Mouse (Mus musculus) 416B (cell line): ENCODE results near the gene Fancc.
A peak's percentile ranks its signal among the peaks of the same experiment; 100 is the strongest.

Source experiments
- DNase-seq: peaks from one replicate; pipeline ENCODE4 v3.0.0; 2011; ENCODE audit warnings: low read depth

The Fancc gene

GRCm38 (mm10) chr13:63260753-63261631, 236.1 kb downstream of the Fancc start:
- peak; percentile 63 for DNase-seq

DNA sequence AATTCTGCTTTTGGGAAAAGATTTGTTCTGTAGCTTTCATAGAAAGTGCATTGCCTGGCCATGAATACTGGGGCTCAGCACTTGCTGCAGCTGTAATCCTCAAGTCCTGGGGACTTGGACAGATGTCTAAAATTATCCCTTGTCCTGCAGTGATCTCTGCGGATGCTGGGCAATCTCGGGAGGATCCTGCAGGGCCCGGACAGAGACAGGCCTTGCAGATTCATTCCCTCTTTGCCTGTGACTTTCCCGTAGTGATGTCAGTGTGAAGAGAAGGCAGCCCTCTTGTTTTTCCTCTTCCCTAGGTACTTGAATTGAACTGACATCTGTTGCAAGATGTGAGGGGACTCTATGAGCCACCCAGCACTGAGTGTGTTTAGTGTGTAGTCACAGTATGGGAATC, 236.9 kb downstream of the Fancc start:
- DNase-seq = no peak

- DNase-seq = no peak
Measured at GRCm38 (mm10) chr13:63258671-63259070, 238.4 kb downstream of the Fancc start.

- DNase-seq = peak; percentile 84
Measured at GRCm38 (mm10) chr13:63258167-63258582, 238.9 kb downstream of the Fancc start.

DNA sequence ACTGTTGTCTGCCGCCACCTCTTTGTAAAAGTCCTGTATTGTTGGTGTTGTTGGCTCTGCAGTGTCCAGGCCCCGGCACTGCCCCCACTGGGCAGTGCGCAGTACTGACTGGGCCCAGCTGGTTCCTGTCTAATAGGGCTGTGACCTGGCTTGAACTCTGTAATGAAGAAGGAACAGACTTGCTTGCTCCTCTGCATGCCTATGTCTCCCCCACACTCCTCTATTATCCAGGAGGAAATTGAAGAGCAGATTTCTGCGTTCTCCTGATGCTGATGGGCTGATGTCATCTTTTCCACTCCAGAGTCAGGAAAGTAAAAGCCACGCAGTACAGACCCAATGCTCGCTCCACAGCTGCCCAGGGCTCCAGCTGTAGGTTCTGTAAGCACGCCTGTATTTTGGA, 240.3 kb downstream of the Fancc start:
- peak; percentile 76 for DNase-seq

DNA sequence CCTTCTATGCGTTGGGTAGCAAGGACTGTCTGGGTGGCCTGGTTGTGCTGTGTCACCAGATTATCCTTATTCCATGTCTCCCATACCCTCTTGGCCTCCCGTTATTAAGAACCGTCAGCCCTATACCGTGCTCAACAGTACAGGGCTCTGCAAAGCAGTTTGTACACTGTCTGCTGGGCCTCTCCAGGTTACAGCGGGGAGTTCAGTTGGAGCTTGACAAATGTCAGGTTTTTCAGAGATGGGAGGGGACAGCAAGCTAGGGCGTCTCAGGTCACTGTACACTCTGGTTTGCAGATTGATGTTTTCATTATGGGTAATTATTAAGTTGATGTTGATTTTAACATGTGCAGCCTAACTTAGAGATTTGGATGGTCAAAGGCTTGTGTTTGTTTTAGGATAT, 240.9 kb downstream of the Fancc start:
- no peak for DNase-seq

DNA sequence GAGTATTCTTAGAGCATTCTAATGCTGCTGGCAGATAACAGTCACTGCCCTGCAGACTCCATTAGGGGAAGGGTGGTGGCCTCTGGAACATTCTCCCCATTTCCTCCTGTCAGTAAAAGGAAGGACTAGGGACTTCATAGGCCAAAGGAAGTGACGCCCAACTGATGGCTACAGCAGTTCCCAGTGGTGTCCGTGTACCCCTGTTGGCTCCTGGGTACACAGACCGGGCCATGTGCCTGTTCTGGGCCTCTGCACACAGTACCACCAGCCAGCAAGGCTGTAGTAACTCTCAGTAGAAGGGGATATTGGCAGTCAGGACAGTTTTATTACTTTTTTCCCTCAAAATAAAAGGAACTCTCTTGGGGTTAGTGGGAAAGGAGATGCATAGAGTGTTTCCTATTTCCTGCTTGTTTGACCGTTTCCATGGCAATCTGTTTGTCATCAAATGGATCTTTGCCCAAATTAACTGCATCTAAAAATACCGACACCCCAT, 241.5 kb downstream of the Fancc start:
- DNase-seq = peak; percentile 58

GRCm38 (mm10) chr13:63253886-63254636, 243.0 kb downstream of the Fancc start:
- peak; percentile 81 for DNase-seq

DNA sequence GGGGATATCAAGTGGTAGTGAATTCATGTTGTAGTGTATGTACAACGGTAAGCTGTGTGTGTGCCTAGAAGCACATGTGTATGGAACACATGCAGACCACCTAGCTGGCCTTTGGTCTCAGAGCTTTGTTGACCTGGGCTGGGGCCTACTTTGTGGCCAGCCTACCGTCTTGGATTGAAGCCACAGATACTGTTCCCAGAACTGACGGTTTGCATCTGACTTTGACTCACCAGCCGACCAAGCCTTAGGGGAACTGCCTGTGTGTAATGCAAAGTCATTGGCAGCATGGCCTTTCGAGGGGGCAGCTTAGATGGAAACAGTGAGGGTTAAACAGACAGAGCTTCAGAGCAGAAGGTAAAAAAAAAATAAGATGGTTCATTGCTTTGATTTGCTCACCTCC, 243.9 kb downstream of the Fancc start:
- peak; percentile 95 for DNase-seq

- no peak for DNase-seq
Measured at GRCm38 (mm10) chr13:63252295-63253010, 244.6 kb downstream of the Fancc start.

DNA sequence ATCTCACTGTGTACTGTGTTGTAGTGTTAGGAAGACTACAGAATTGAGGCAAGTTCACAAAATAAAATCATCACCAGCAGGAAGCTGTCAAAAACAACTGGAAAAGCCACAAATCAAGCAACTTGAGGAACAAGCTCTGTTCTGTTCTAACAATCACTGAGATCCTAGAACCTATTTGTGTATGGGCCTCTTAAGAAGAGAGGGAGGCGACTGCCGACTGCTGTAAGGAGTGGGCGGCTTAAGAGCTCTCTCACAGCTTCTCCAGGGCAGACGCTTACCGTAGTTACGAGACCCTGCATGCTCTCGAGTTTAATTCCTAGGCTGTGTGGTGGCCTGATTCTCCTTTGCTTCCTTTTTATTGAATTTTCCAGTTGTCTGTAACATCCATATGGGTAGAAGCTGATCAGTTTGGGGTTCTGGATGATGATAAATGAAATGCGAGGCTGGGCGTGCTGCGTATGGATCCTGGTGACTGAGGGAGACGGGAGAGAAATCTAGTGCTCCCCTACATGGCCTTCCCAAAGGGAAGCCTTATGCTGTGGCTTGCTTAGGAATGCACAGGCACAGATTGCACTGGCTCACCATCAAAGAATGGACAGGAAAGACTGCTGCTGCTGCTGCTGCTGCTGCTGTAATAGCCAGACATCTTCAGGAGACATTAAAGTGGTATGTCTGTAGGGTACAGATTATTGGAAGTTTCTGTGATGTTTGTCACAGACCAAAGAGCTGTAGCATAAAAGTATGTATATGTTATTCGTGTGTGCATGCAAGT, 245.8 kb downstream of the Fancc start:
- DNase-seq = no peak

DNA sequence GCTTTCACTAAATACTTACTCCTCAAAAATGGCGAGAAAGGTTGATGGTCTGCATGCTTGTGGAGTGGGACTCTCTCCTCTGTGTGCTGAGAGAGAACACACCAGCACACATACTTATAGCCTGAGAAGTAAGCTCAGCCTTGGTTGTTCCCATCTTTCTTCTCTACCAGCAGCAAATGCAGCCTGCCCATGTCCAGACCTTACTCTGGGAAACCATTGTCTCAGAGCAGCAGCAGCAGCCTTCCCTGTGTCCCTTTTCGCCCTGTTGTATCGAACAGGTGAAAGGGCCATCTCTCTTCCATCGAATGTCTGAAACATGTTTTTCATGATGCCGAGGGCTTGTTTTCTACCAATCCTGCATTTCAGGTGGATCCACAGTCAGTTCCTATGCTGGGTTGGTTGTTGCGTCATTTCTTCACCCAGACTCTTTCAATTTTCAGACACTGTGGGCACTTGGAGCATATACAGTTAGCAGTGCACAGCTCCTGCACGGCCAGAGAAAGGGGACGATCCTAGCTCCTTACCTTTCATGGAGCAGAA, 246.6 kb downstream of the Fancc start:
- DNase-seq = no peak

- peak; percentile 29 for DNase-seq
Measured at GRCm38 (mm10) chr13:63249741-63250431, 247.2 kb downstream of the Fancc start.

DNA sequence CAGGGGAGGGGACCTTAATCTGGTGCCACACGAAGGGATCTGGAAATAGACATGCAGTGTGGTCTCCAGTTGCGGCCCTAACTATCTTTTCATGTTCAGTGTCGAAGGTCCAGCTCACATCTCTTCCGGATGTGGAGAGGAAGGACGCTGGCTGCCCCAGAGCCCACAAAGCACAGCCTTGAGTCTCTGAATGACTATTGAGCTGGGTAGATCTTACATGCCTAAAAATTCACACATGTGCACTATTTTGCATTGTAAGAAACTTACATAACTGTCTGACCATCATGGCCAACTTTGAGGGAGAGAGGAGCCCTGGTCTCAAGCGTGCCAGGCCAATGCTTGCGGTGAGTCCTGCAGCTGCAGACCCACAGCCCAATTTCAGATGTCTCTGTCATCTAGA, 247.9 kb downstream of the Fancc start:
- peak; percentile 84 for DNase-seq

DNA sequence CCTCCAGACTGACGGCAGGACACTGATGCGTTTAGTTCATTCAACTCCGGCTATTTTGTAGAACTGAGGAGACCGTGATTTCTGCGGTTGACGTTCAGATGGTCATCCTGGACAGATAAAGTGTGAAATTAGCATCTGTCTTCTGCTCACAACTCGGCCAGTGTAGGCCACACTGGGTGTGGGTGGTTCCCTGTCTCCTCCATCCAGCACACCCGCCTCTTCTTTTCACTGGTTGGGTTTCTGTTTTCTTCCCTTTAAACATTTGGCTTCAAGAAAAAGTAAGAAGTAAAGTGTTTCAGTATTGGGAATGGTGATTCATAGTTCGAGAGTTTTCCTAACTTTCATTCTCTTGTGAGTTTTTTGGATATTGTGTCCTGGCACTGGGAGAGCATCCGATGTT, 248.8 kb downstream of the Fancc start:
- DNase-seq = no peak

- no peak for DNase-seq
Measured at GRCm38 (mm10) chr13:63247631-63248030, 249.4 kb downstream of the Fancc start.

GRCm38 (mm10) chr13:63247041-63247440, 250.0 kb downstream of the Fancc start:
- no peak for DNase-seq

GRCm38 (mm10) chr13:63246332-63246940, 250.6 kb downstream of the Fancc start:
- DNase-seq = peak; percentile 26

- DNase-seq = no peak
Measured at GRCm38 (mm10) chr13:63245812-63246211, 251.3 kb downstream of the Fancc start.

- DNase-seq = no peak
Measured at GRCm38 (mm10) chr13:63245218-63245617, 251.9 kb downstream of the Fancc start.
